Mouse (Mus musculus) ZHBTc4 (cell line): ENCODE measurements around the gene Dop1b.
"Not testable (repeated sequence)": the region's sequence is repeated elsewhere in the genome, so short reads cannot be mapped to it uniquely, and the experiment has no call there.

Source experiments
- DNase-seq: peaks from one replicate; pipeline ENCODE4 v3.0.0-alpha.2; 2011; ENCODE audit warnings: low read depth, low spot score

Dop1b gene

GRCm38 (mm10) chr16:93795391-93795790 is 83.7 kb downstream of the Dop1b start:
- peak; percentile 86 for DNase-seq

GRCm38 (mm10) chr16:93797021-93797840 is 85.5 kb downstream of the Dop1b start:
- DNase-seq = no peak

GRCm38 (mm10) chr16:93797841-93798492 is 86.3 kb downstream of the Dop1b start:
- DNase-seq = no peak

GRCm38 (mm10) chr16:93798623-93799022 is 86.9 kb downstream of the Dop1b start:
- no peak for DNase-seq

GRCm38 (mm10) chr16:93799071-93799470 is 87.4 kb downstream of the Dop1b start:
- no peak for DNase-seq

GRCm38 (mm10) chr16:93799936-93800335 is 88.2 kb downstream of the Dop1b start:
- DNase-seq = peak; percentile 75

GRCm38 (mm10) chr16:93807167-93807566 is 95.5 kb downstream of the Dop1b start:
- DNase-seq = no peak

- peak; percentile 91 for DNase-seq
Measured at GRCm38 (mm10) chr16:93807961-93808554, 96.4 kb downstream of the Dop1b start.

- DNase-seq = peak; percentile 96
Measured at GRCm38 (mm10) chr16:93815856-93816736, 104.4 kb downstream of the Dop1b start.

GRCm38 (mm10) chr16:93816861-93817260 is 105.2 kb downstream of the Dop1b start:
- peak; percentile 97 for DNase-seq

GRCm38 (mm10) chr16:93817371-93817770 is 105.7 kb downstream of the Dop1b start:
- DNase-seq = peak; percentile 71

GRCm38 (mm10) chr16:93818691-93819324 is 107.1 kb downstream of the Dop1b start:
- no peak for DNase-seq

GRCm38 (mm10) chr16:93819325-93819696 is 107.6 kb downstream of the Dop1b start:
- DNase-seq = no peak

GRCm38 (mm10) chr16:93820040-93820439 is 108.3 kb downstream of the Dop1b start:
- DNase-seq = no peak

GRCm38 (mm10) chr16:93821706-93822105 is 110.0 kb downstream of the Dop1b start:
- DNase-seq = peak; percentile 58

GRCm38 (mm10) chr16:93822433-93823225 is 110.9 kb downstream of the Dop1b start:
- not testable (repeated sequence) for DNase-seq

- peak; percentile 62 for DNase-seq
Measured at GRCm38 (mm10) chr16:93824799-93825198, 113.1 kb downstream of the Dop1b start.

GRCm38 (mm10) chr16:93825463-93825862 is 113.8 kb downstream of the Dop1b start:
- DNase-seq = no peak

GRCm38 (mm10) chr16:93826054-93826453 is 114.3 kb downstream of the Dop1b start:
- DNase-seq = peak; percentile 90

- peak; percentile 93 for DNase-seq
Measured at GRCm38 (mm10) chr16:93826478-93826877, 114.8 kb downstream of the Dop1b start.
